Mouse (Mus musculus): ENCODE data around the gene Timm22. TPM values are rescaled to one million over a fixed set of nuclear protein-coding genes. Genes with fewer than 3 reads are reported as not detected.

The Timm22 gene
- total RNA-seq, 2 experiments from 2014 or later, result 29.0 to 45.0 TPM

DNA sequence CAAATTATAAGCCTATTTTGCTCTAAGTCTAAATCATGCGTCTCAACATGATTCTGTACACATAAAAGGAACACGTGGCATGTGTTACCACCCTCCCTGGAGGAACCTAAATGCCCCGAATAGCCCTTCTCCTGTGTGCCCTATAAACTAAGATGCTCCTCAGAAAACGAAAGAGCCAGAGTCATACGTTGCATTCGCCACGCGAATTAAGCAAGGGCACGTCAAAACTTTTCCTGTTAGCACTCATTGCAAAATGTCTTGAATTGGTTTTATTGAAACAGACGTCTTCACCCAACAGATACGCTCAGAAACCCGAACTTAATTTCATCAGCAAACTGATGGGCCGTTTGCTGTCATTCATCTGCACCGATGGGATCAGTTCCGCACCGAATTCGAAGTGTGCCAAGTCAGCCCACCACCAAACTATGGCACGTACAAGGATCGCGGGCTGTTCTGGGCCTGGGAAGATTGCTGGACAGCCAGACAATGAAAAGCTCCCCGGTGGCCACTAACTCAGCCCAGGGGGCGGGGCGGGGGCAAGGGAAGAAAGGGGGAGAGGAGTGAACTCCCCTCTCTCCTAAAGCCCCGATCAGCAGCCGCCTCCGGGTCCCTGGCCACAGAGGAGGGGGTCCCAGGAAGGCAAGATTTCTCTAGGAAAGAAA is 9.0 kb upstream of the Timm22 start:
- intact Hi-C loops (cut with DNase I), result loop anchor here (2.0 to 5.0 kb wide), 3 partner anchors 17 to 85 kb away; no protein-coding TSS in a partner anchor
- Histone ChIP-seq H3K27ac (peak overlapping the region; percentile 96), H3K4me3 (peak overlapping the region; percentile 95)
- TF ChIP-seq CTCF (IDR thresholded peaks at IDR 0.05), result no peak
- peak; percentile 63 for DNase-seq

DNA sequence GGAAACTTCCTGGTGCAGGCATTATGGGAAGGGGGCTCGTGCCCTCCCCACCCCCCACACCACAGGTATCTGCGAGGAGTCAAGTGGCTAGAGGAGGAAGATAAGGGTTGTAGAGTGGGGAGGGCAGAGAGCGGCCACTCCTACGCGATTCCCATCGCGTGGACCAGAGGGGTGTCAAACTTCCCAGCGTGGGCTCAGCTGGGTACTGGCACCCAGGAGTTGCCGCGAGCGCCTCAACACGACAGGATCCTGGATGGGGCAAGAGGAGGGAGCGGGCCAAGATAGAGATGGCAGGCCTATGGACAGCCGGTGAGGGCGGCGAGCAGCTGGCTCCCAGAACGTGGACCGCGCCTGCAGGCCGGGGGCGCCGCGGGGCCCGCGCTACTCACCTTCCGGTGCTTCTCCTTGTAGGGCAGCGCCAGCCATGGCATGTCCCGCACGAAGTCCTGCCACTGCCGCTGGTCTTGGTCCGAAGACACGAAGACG is 8.4 kb upstream of the Timm22 start:
- peak overlapping the region; percentile 96 for H3K27ac ChIP-seq
- intact Hi-C loops (cut with DNase I), result loop anchor here (2.0 to 5.0 kb wide), 3 partner anchors 18 to 86 kb away; no protein-coding TSS in a partner anchor
- DNase-seq, result peak; percentile 87
- H3K4me3 ChIP-seq, result peak overlapping the region; percentile 95
- no peak for TF ChIP-seq CTCF (IDR thresholded peaks at IDR 0.05)

DNA sequence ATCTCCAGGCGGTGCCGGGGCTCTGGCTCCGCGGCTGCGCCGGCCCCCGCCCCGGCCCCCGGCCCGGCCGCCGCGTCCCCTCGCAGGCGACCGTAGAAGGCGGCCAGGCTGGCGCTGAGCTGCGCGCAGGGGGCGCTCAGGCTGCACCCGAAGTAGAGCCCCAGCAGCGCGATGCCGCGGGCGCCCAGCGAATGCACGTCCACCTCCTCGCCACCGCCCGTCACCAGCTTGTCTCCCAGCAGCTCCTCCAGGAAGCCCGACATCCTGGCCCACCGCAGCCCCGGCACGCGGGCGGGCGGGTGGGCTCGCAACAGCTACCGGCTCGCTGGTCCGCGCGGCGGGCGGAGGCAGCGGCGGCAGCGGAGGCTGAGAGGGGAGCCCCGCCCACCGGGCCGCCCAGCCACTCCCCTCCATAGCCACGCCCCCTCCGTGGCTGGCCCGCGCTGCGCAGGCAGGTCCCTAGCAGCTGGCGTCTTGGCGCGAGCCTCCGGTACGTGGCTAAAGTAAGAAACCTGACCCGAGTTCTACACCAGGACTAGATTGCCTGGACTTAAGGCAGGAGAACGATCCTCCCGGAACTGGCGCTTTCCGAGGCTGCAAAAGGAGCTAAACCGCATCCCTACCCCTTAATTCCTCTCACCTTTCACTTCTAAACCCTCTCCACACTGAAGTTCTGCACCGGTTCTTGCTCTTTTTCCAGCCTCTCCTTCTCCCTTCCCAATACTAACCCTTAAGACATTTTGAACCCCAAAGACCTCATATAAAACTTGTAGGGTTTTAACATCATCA is 7.8 kb upstream of the Timm22 start, which contains the start of gene Nxn:
Gene Nxn (minus strand): TSS at position 343 of the 789 bp plus-strand sequence.
- Histone ChIP-seq H3K4me3 (peak within 1 kb of the TSS; percentile 95), H3K27ac (peak within 1 kb of the TSS; percentile 96)
- peak; percentile 33; the same call in 1 of the 2 replicates for TF ChIP-seq CTCF (IDR thresholded peaks at IDR 0.05)
- intact Hi-C loops (cut with DNase I), result loop anchor here (1.0 to 5.0 kb wide), 4 partner anchors 18 to 146 kb away; no protein-coding TSS in a partner anchor
- peak; percentile 99 for DNase-seq

GRCm38 (mm10) chr11:76399587-76400330 is 7.0 kb upstream of the Timm22 start:
- peak; percentile 48 for DNase-seq
- intact Hi-C loops (cut with DNase I), result loop anchor here (1.0 to 5.0 kb wide), 5 partner anchors 19 to 146 kb away; no protein-coding TSS in a partner anchor
- Histone ChIP-seq H3K27ac (peak overlapping the region; percentile 96), H3K4me3 (peak overlapping the region; percentile 95)
- TF ChIP-seq CTCF (IDR thresholded peaks at IDR 0.05), result peak; percentile 71

- no peak for TF ChIP-seq CTCF (IDR thresholded peaks at IDR 0.05)
- no peak overlapping the region for H3K27ac ChIP-seq
- peak; percentile 40 for DNase-seq
- no peak overlapping the region for H3K4me3 ChIP-seq
- intact Hi-C loops (cut with DNase I), result loop anchor here (5.0 kb wide), 1 partner anchor 129 kb away; no protein-coding TSS in a partner anchor
Observed at GRCm38 (mm10) chr11:76401398-76401797, 5.4 kb upstream of the Timm22 start.

DNA sequence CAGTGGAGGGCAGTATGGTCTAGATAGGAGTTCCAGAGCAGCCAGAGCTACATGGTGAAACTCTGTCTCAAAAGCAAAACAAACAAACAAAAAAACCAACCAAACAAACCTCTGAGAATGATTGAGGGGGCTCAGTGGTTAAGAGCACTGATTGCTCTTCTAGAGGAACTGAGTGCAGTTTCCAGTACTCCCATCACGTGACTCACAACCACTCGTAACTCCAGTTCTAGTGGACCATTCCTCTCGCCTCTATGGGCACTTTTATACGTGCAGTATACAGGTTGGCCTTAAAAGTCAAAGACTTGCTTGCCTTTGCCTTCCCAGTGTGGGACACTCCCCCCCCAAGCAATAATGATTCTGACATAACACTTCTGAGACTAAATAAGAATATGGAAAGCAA is 1.6 kb upstream of the Timm22 start:
- no peak overlapping the region for H3K27ac ChIP-seq
- intact Hi-C loops (cut with DNase I), result loop anchor here (5.0 kb wide), 1 partner anchor 228 kb away; the partner anchor contains the start of genes Fam57a and Vps53
- DNase-seq, result no peak

DNA sequence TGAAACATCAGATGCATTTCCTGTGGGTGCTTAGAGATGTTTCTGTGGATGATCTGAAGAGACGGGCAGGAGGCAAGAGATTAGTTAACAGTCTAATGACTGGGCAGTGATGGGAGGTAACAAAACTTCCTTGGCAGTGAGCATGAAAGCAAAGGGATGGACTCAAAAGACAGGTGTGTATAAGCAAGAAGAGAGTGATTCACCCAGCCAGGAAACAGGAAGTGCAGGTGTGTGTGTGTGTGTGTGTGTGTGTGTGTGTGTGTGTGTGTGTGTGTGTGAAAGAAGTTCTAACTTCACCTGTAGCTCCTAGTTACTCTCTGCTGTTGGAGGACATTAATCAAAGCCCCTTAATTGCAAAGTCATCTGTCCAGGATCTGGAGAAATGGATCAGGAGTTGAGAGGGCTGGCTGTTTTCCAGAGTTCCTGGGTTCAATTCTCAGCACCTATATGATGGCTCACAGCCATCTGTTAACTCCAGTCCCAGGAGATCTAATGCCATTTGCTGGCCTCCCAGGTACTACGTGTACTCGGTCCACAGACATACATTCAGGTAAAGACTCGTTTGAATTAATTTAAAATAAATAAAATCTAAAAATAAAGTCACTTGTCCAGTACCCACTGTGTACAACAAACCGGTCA is 1.0 kb upstream of the Timm22 start:
- Histone ChIP-seq H3K27ac (no peak overlapping the region), H3K4me3 (no peak overlapping the region)
- intact Hi-C loops (cut with DNase I), result loop anchor here (1.0 to 5.0 kb wide), 2 partner anchors 152 to 228 kb away; partner anchors contain the start of genes Fam57a and Vps53
- no peak for TF ChIP-seq CTCF (IDR thresholded peaks at IDR 0.05)
- DNase-seq, result no peak

More for the DNA sequence above, 1.6 kb upstream of the Timm22 start:
- no peak overlapping the region for H3K4me3 ChIP-seq
- TF ChIP-seq CTCF (IDR thresholded peaks at IDR 0.05), result no peak

DNA sequence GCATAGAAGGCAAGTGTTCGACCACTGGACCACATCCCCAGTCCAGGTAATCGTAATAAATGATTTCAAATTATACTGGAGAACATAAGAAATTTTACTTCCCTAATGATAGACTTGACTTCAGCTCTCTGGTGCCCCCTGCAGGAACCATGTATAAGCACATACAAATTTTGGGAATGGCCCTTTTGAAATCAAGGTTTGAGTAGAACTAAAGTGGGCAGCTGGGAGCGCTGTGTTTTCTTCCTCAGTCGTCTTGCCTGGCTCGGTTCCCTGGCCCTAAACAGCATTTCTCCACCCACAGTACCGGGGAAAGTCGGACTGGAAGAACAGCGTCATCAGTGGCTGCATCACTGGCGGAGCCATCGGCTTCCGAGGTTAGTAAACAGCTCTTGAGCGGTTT is 4.1 kb downstream of the Timm22 start:
- intact Hi-C loops (cut with DNase I), result loop anchor here (2.0 to 10.0 kb wide), 2 partner anchors 44 to 636 kb away; no protein-coding TSS in a partner anchor
- no peak overlapping the region for H3K27ac ChIP-seq
- no peak overlapping the region for H3K4me3 ChIP-seq
- TF ChIP-seq CTCF (IDR thresholded peaks at IDR 0.05), result peak; percentile 74
- peak; percentile 63 for DNase-seq

DNA sequence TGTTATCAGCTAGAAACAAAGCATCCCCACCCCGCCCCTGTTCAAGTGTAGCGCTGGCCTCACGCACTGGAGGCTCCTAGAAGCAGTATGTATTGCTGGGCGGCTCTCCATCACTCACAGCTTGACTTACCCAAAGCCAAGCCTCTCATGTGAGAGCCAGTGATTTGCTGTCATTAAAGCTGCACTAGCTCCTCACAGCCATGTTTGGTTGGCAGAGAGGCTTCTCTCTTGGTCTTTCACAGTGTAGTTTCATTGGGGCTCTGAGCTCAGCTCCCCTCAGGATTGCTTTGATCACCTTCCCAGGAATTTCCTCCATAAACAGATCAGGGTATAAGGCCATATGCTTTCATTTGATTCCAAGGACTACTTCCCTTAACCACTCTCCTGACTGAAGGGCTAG is 6.5 kb downstream of the Timm22 start:
- no peak for TF ChIP-seq CTCF (IDR thresholded peaks at IDR 0.05)
- no peak overlapping the region for H3K27ac ChIP-seq
- intact Hi-C loops (cut with DNase I), result loop anchor here (10.0 kb wide), 1 partner anchor 638 kb away; no protein-coding TSS in a partner anchor
- H3K4me3 ChIP-seq, result no peak overlapping the region
- DNase-seq, result no peak

GRCm38 (mm10) chr11:76415001-76415400 is 8.2 kb downstream of the Timm22 start:
- Histone ChIP-seq H3K27ac (no peak overlapping the region), H3K4me3 (no peak overlapping the region)
- intact Hi-C loops (cut with DNase I), result loop anchor here (10.0 kb wide), 1 partner anchor 640 kb away; no protein-coding TSS in a partner anchor
- peak; percentile 75 for DNase-seq
- no peak for TF ChIP-seq CTCF (IDR thresholded peaks at IDR 0.05)

DNA sequence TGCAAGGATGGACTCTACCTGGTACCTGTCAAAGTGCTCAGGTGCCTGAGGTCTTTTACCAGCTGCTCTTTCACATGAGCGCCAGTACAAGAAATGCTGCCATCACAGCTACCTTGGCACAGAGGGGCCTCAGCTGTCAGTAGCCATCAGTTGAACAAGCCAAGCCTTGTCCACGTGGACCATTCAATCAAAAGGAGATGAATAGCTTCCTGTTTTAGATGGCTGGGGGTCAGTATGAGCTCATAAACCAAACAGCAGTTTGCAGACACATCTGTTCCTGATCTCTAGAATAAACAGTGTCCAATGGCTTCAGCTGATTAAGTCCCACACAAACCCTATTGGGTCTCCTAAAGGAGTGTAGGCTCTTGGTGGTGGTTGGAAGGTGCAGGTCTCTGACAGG is 9.2 kb downstream of the Timm22 start:
- intact Hi-C loops (cut with DNase I), result loop anchor here (10.0 kb wide), 1 partner anchor 641 kb away; no protein-coding TSS in a partner anchor
- Histone ChIP-seq H3K27ac (no peak overlapping the region), H3K4me3 (no peak overlapping the region)
- DNase-seq, result no peak
- no peak for TF ChIP-seq CTCF (IDR thresholded peaks at IDR 0.05)

All from gastrocnemius, adult 2 months (tissue).